Mouse (Mus musculus) ES-E14 (cell line): Measurements from ENCODE around the gene Ankrd12. TPM values are rescaled to one million over a fixed set of nuclear protein-coding genes. Genes with fewer than 3 reads are reported as not detected.

Experiments used
- DNase-seq: peaks from one replicate; pipeline ENCODE4 v3.0.0-alpha.2; 2013; ENCODE audit warnings: low read depth, low spot score
- H3K27ac ChIP-seq: 2 replicates; pipeline ENCODE4 v1.5.1; 2012; ENCODE audit warnings: low read depth, mild to moderate bottlenecking, low read length, moderate library complexity, mixed read lengths; ENCODE audit not compliant: poor library complexity, insufficient read depth, severe bottlenecking
- H3K36me3 ChIP-seq: 2 replicates; pipeline ENCODE4 v1.6.1; 2012; ENCODE audit warnings: mild to moderate bottlenecking, low read length, moderate library complexity, mixed read lengths; ENCODE audit not compliant: control insufficient read depth, poor library complexity, insufficient read depth, severe bottlenecking
- H3K4me1 ChIP-seq, 2 experiments: fragments of 150-350 bp in 1 of 2; sonication (generic) in 1 of 2; 2 replicates each; pipeline ENCODE4 v1.6.1; 2012; ENCODE audit warnings: low read length in 2 of 2, mild to moderate bottlenecking in 1 of 2, mixed read lengths in 1 of 2; ENCODE audit not compliant: control insufficient read depth in 2 of 2, insufficient read depth in 2 of 2, poor library complexity in 1 of 2
- H3K4me3 ChIP-seq, 2 experiments: fragments of 150-350 bp in 1 of 2; sonication (generic) in 1 of 2; 2 replicates each; pipeline ENCODE4 v1.5.1; 2012; ENCODE audit warnings: low read length in 2 of 2, low read depth in 1 of 2, mild to moderate bottlenecking in 1 of 2, mixed read lengths in 1 of 2; ENCODE audit not compliant: insufficient read depth in 1 of 2, poor library complexity in 1 of 2, severe bottlenecking in 1 of 2
- H3K9ac ChIP-seq: 2 replicates; pipeline ENCODE4 v1.6.1; 2012; ENCODE audit warnings: low read depth, mild to moderate bottlenecking, low read length, mixed read lengths; ENCODE audit not compliant: poor library complexity, insufficient read depth, severe bottlenecking
- H3K9me3 ChIP-seq: fragments of 150-350 bp; sonication (generic); 2 replicates; pipeline ENCODE4 v1.6.1; 2012; ENCODE audit warnings: low read depth, mild to moderate bottlenecking, low read length; ENCODE audit not compliant: control insufficient read depth, insufficient read depth
- CHD2 ChIP-seq: IDR thresholded peaks from 2 replicates; pipeline ENCODE4 v1.6.1; 2014; ENCODE audit warnings: mild to moderate bottlenecking, low read depth, low read length, inconsistent platforms
- HCFC1 ChIP-seq: IDR thresholded peaks from 2 replicates; pipeline ENCODE4 v1.6.1; 2012; ENCODE audit warnings: low read length, inconsistent platforms, borderline replicate concordance; ENCODE audit not compliant: insufficient read depth
- MAFK ChIP-seq: IDR thresholded peaks from 2 replicates; pipeline ENCODE4 v1.6.1; 2014; ENCODE audit warnings: mild to moderate bottlenecking, low read depth, low read length, inconsistent platforms; ENCODE audit not compliant: insufficient read depth
- ZC3H11A ChIP-seq: IDR thresholded peaks from 2 replicates; pipeline ENCODE4 v1.6.1; 2012; ENCODE audit warnings: low read depth, mild to moderate bottlenecking, inconsistent platforms, low read length, borderline replicate concordance
- ZNF384 ChIP-seq: IDR thresholded peaks from 2 replicates; pipeline ENCODE4 v1.6.1; 2012; ENCODE audit warnings: low read depth, low read length, inconsistent platforms
- in situ Hi-C, 2 experiments: fragments of 600-800 bp; cut with MboI; formaldehyde crosslinking; loops; one replicate each; pipeline ENCODE4 v1.15.1; 2025; ENCODE audit warnings: low sequenced_read_pairs in 2 of 2, inconsistent platforms in 1 of 2; ENCODE audit not compliant: unreplicated experiment in 2 of 2
- total RNA-seq: library from RNA; depleted of rRNA; stranded (reverse); fragments of 300-350 nt; gene quantifications from 2 replicates; pipeline ENCODE4 v1.2.3, GENCODE M21; 2012

The Ankrd12 gene
- total RNA-seq, 1 experiment = 8.3 TPM

- DNase-seq = no peak
- H3K9me3 ChIP-seq = no peaks in the 10 kb centered on the region
- H3K36me3 ChIP-seq = no peaks in the 10 kb centered on the region
- no peak overlapping the region for H3K27ac ChIP-seq
- no peak overlapping the region for H3K4me3 ChIP-seq
- H3K9ac ChIP-seq = no peak overlapping the region; the same call in 1 of the 2 replicates
- TF ChIP-seq HCFC1 (no peak), CHD2 (no peak), ZC3H11A (no peak), MAFK (no peak), ZNF384 (no peak)
- in situ Hi-C loops = no loop called here
- H3K4me1 ChIP-seq = no peaks in the 10 kb centered on the region
These were observed 15.5 kb downstream of the Ankrd12 start for GRCm38 (mm10) chr17:66061241-66061938.

- Histone ChIP-seq H3K9ac (no peak overlapping the region), H3K27ac (no peak overlapping the region), H3K4me1 (no peaks in the 10 kb centered on the region), H3K4me3 (no peak overlapping the region), H3K9me3 (no peaks in the 10 kb centered on the region), H3K36me3 (no peaks in the 10 kb centered on the region)
- no peak for TF ChIP-seq ZC3H11A
- no peak for TF ChIP-seq HCFC1
- TF ChIP-seq ZNF384 = no peak
- TF ChIP-seq MAFK = no peak
- TF ChIP-seq CHD2 = no peak
- DNase-seq = no peak
- in situ Hi-C loops = no loop called here
These were observed 18.7 kb downstream of the Ankrd12 start for GRCm38 (mm10) chr17:66058160-66058559.

GRCm38 (mm10) chr17:66057145-66057544, 19.7 kb downstream of the Ankrd12 start:
- in situ Hi-C loops = no loop called here
- Histone ChIP-seq H3K27ac (no peak overlapping the region), H3K36me3 (no peaks in the 10 kb centered on the region), H3K4me3 (no peak overlapping the region), H3K4me1 (no peaks in the 10 kb centered on the region), H3K9ac (no peak overlapping the region), H3K9me3 (no peaks in the 10 kb centered on the region)
- no peak for DNase-seq
- TF ChIP-seq ZC3H11A (no peak), CHD2 (no peak), MAFK (no peak), ZNF384 (no peak), HCFC1 (no peak)

- in situ Hi-C loops = no loop called here
- TF ChIP-seq ZC3H11A (no peak), MAFK (no peak), HCFC1 (no peak), ZNF384 (no peak), CHD2 (no peak)
- no peaks in the 10 kb centered on the region for H3K9me3 ChIP-seq
These were observed 23.5 kb downstream of the Ankrd12 start for GRCm38 (mm10) chr17:66053349-66053748.

DNA sequence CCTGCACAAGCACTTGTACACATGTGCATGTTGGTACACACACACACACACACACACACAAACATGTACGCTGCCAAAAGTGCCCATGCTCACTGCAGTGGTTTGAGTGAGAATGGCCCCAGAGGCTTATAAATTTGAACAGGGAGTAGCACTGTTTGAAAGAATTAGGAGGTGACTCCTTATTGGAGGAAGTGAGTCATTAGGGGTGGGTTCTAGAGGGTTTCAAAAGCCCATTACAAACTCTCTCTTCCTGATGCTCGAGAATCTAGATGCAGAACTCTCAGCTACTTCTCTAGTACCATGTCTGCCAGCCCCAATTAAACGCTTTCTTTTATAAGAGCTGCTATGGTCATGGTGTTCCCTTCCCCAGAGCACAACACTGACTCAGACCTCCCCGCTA, 28.1 kb downstream of the Ankrd12 start:
- in situ Hi-C loops = no loop called here
- Histone ChIP-seq H3K36me3 (no peaks in the 10 kb centered on the region), H3K27ac (no peak overlapping the region), H3K4me1 (no peaks in the 10 kb centered on the region), H3K9ac (no peak overlapping the region), H3K9me3 (no peaks in the 10 kb centered on the region), H3K4me3 (no peak overlapping the region)
- no peak for TF ChIP-seq CHD2
- TF ChIP-seq ZC3H11A = no peak
- TF ChIP-seq ZNF384 = no peak
- no peak for TF ChIP-seq MAFK
- no peak for TF ChIP-seq HCFC1
- no peak for DNase-seq

More at GRCm38 (mm10) chr17:66053349-66053748, 23.5 kb downstream of the Ankrd12 start:
- no peaks in the 10 kb centered on the region for H3K4me1 ChIP-seq
- H3K9ac ChIP-seq = no peak overlapping the region
- H3K4me3 ChIP-seq = no peak overlapping the region
- H3K27ac ChIP-seq = no peak overlapping the region
- no peaks in the 10 kb centered on the region for H3K36me3 ChIP-seq
- DNase-seq = no peak
